Mouse (Mus musculus) olfactory bulb, adult 2 months (tissue): ENCODE data around the gene Traip. TPM values are rescaled to one million over a fixed set of nuclear protein-coding genes. Genes with fewer than 3 reads are reported as not detected.

Experiments
- H3K27ac ChIP-seq: fragments of 200-500 bp; 2 replicates; pipeline ENCODE4 v1.5.1; 2012; ENCODE audit warnings: low read depth, low read length; ENCODE audit not compliant: insufficient read depth
- H3K4me1 ChIP-seq: fragments of 200-500 bp; 2 replicates; pipeline ENCODE4 v1.6.1; 2012; ENCODE audit warnings: low read length; ENCODE audit not compliant: control insufficient read depth, insufficient read depth
- H3K4me3 ChIP-seq: fragments of 200-500 bp; 2 replicates; pipeline ENCODE4 v1.5.1; 2012; ENCODE audit warnings: mild to moderate bottlenecking, low read depth, low read length, moderate library complexity; ENCODE audit not compliant: insufficient read depth
- CTCF ChIP-seq: fragments of 200-500 bp; IDR thresholded peaks from 2 replicates; pipeline ENCODE4 v1.5.1; 2012; ENCODE audit warnings: low read depth, mild to moderate bottlenecking, low read length, moderate library complexity; ENCODE audit not compliant: insufficient read depth
- POLR2A ChIP-seq: fragments of 200-500 bp; IDR thresholded peaks from 2 replicates; pipeline ENCODE4 v1.6.1; 2012; ENCODE audit warnings: mild to moderate bottlenecking, low read depth, low read length, moderate library complexity; ENCODE audit not compliant: insufficient read depth
- WGBS: fragments of 180-500 bp; shearing (Covaris S2); methylation state at CpG from one replicate; pipeline ENCODE4 v1.1.7; 2018; 5-methylcytosine and 5-hydroxymethylcytosine counted together
- polyA plus RNA-seq: library from polyadenylated mRNA; stranded (reverse); fragments of >200 nt; gene quantifications from 2 replicates; pipeline ENCODE4 v1.2.4, GENCODE M21; 2012; ENCODE audit warnings: low replicate concordance; ENCODE audit not compliant: missing spikeins, insufficient read depth, insufficient read length

The Traip gene
- polyA plus RNA-seq, 1 experiment, result not detected

- 87% methylated on average over 10 of the region's 10 CpGs for WGBS
- Histone ChIP-seq H3K4me3 (no peak overlapping the region), H3K4me1 (0 out of 2 replicates have a peak, but pooled peaks cover 6% of the 10 kb centered on the region), H3K27ac (no peak overlapping the region)
- no peak for TF ChIP-seq POLR2A
These were observed 24.7 kb downstream of the Traip start for GRCm38 (mm10) chr9:107974491-107975171.

- Histone ChIP-seq H3K27ac (no peak within 1 kb of the TSS), H3K4me3 (peak within 1 kb of the TSS; percentile 6; the same call in 1 of the 2 replicates), H3K4me1 (0 out of 2 replicates have a peak, but pooled peaks cover 6% of the 10 kb centered on the region)
- WGBS, result 80% methylated on average over 12 of the region's 12 CpGs
- TF ChIP-seq POLR2A (no peak), CTCF (no peak)
These were observed 25.8 kb downstream of the Traip start, which contains the start of gene Uba7 for GRCm38 (mm10) chr9:107975399-107976386. Gene Uba7, plus strand, starts transcription at chr9:107975505.

GRCm38 (mm10) chr9:107978815-107979214 lies 28.9 kb downstream of the Traip start:
- Histone ChIP-seq H3K4me1 (peaks cover 31% of the 10 kb centered on the region), H3K4me3 (no peak overlapping the region), H3K27ac (no peak overlapping the region)
- TF ChIP-seq POLR2A (no peak), CTCF (no peak)
- 93% methylated on average over 12 of the region's 12 CpGs for WGBS

GRCm38 (mm10) chr9:107981684-107982605 lies 32.0 kb downstream of the Traip start:
- WGBS, result 46% methylated on average over 7 of the region's 7 CpGs

GRCm38 (mm10) chr9:107982681-107983346 lies 32.9 kb downstream of the Traip start, which contains the start of gene Gm20661:
Gene Gm20661, plus strand, starts transcription at chr9:107983058.
- Histone ChIP-seq H3K4me1 (peaks cover 39% of the 10 kb centered on the region), H3K27ac (peak within 1 kb of the TSS; percentile 69), H3K4me3 (no peak within 1 kb of the TSS)
- 51% methylated on average over 14 of the region's 14 CpGs for WGBS
- TF ChIP-seq CTCF (no peak), POLR2A (no peak)

More at GRCm38 (mm10) chr9:107981684-107982605, 32.0 kb downstream of the Traip start:
- H3K4me3 ChIP-seq, result no peak overlapping the region
- H3K27ac ChIP-seq, result peak overlapping the region; percentile 27; the same call in 1 of the 2 replicates
- no peak for TF ChIP-seq CTCF
- no peak for TF ChIP-seq POLR2A
- peaks cover 39% of the 10 kb centered on the region for H3K4me1 ChIP-seq

GRCm38 (mm10) chr9:107983421-107983890 lies 33.5 kb downstream of the Traip start:
- WGBS, result 51% methylated on average over 4 of the region's 4 CpGs
- Histone ChIP-seq H3K4me1 (peaks cover 39% of the 10 kb centered on the region), H3K27ac (peak overlapping the region; percentile 69), H3K4me3 (no peak overlapping the region)
- TF ChIP-seq CTCF (no peak), POLR2A (no peak)

GRCm38 (mm10) chr9:107984052-107984753 lies 34.3 kb downstream of the Traip start:
- peaks cover 39% of the 10 kb centered on the region for H3K4me1 ChIP-seq
- peak overlapping the region; percentile 64 for H3K4me3 ChIP-seq
- H3K27ac ChIP-seq, result peak overlapping the region; percentile 19
- 82% methylated on average over 19 of the region's 19 CpGs for WGBS
- TF ChIP-seq CTCF (no peak), POLR2A (no peak)
